ENCODE assay signal across 10 mouse cellular contexts in the genomic region with DNA sequence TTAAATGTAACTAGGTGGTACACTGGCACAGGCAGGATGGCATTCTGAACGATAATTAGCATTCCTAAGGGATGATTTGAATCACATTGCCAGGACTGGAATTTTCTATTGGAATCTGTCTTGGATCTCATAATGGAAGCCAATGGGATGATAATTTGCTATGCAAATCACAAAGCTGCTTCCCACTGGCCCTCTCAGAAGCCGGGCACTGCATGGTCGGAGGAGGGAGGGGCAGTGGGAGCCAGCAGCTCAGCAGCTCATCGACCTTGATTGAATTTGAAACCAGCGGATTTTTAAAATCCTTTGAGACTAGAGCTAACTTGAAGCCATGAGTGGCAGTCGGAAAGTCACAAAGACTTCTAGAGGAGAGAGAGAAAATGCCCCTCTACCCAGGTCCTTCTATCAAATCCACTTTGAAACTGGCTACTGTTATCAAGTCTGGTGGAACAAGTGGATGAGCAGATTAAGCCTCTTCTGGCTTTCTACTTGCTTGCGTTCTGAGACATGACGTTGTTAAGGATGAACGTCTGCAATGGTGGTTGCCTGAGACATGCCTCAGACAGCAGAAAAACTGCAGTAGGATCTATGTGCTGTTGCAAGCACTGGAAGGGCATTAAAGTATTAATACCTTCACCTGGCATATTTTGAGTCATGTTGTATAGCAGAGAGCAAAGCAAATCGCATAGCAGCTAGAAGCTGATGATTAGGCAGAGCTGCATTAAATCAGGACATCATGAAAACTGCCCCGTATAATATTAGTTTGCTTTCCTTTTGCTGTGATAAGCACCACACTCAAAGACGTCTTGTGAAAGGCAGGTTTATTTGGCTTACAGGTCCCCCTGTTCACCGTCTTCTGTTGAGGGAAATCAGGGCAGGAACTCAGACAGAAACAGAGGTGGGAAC. TPM values are rescaled to one million over a fixed set of nuclear protein-coding genes. Genes with fewer than 3 reads are reported as not detected.
A peak's percentile ranks its signal among the peaks of the same experiment; 100 is the strongest.
DNase-seq lines count a peak whose midpoint lies in the region; ATAC-seq and TF ChIP-seq lines count a peak whose summit lies in the region.
"Had no signal": no experiment of that assay in that cellular context is flagged by ENCODE, and none has a peak within 500 bp of the region (broad histone marks: within the 10 kb centered on the region; RNA-seq: fewer than 3 reads in every experiment).

No protein-coding gene starts in this region.

- TF ChIP-seq CTCF in stomach, postnatal 0 days (IDR thresholded peaks at IDR 0.05; ENCODE audit: low read depth): no peak
- TF ChIP-seq CTCF in intestine, postnatal 0 days (IDR thresholded peaks at IDR 0.05; ENCODE audit: low read depth): no peak

- H3K27me3 ChIP-seq in heart, embryonic 12.5 days (replicated peaks): peaks cover 16% of the 10 kb centered on the region; the same call in 1 of the 2 replicates
- H3K27me3 ChIP-seq in stomach, embryonic 16.5 days (ENCODE audit: control insufficient read depth, insufficient read depth, low read length): no peaks in the 10 kb centered on the region; the same call in 1 of the 2 replicates
- H3K27me3 ChIP-seq in stomach, postnatal 0 days (ENCODE audit: control insufficient read depth, insufficient read depth, low read length): no peaks in the 10 kb centered on the region
- H3K27me3 ChIP-seq in intestine, postnatal 0 days (replicated peaks; ENCODE audit: control insufficient read depth, insufficient read depth, low read length): no peaks in the 10 kb centered on the region

- H3K36me3 ChIP-seq in heart, embryonic 12.5 days: no peaks in the 10 kb centered on the region
- no peaks in the 10 kb centered on the region for H3K36me3 ChIP-seq in stomach, embryonic 16.5 days (ENCODE audit: control insufficient read depth, insufficient read depth, low read length)
- H3K36me3 ChIP-seq in stomach, postnatal 0 days (ENCODE audit: control insufficient read depth, insufficient read depth, low read length): no peaks in the 10 kb centered on the region
- no peaks in the 10 kb centered on the region for H3K36me3 ChIP-seq in intestine, postnatal 0 days (ENCODE audit: control insufficient read depth, insufficient read depth)

- H3K9me3 ChIP-seq in heart, embryonic 12.5 days (replicated peaks): no peaks in the 10 kb centered on the region
- no peaks in the 10 kb centered on the region for H3K9me3 ChIP-seq in stomach, embryonic 16.5 days (replicated peaks; ENCODE audit: control insufficient read depth, low read length)
- no peaks in the 10 kb centered on the region for H3K9me3 ChIP-seq in stomach, postnatal 0 days (ENCODE audit: control insufficient read depth, low read length)
- no peaks in the 10 kb centered on the region for H3K9me3 ChIP-seq in intestine, postnatal 0 days (ENCODE audit: control insufficient read depth)

- 15% methylated on average over 13 of the region's 13 CpGs for WGBS in heart, embryonic 12.5 days
- WGBS in stomach, embryonic 16.5 days: 27% methylated on average over 13 of the region's 13 CpGs
- 26% methylated on average over 13 of the region's 13 CpGs for whole genome bisulfite sequencing in stomach, postnatal 0 days
- WGBS in intestine, postnatal 0 days: 36% methylated on average over 13 of the region's 13 CpGs

- H3K4me2 ChIP-seq in heart, embryonic 12.5 days: peak overlapping the region; percentile 39
- 0 out of 2 replicates have a peak overlapping the region, but pooled peaks have one; percentile 9 for H3K4me2 ChIP-seq in stomach, embryonic 16.5 days (ENCODE audit: low read depth, low read length)
- H3K4me2 ChIP-seq in stomach, postnatal 0 days (replicated peaks; ENCODE audit: low read depth): no peak overlapping the region
- peak overlapping the region; percentile 18; the same call in 1 of the 2 replicates for H3K4me2 ChIP-seq in intestine, postnatal 0 days (replicated peaks; ENCODE audit: low read depth)

- no peak overlapping the region for H3K27ac ChIP-seq in heart, embryonic 12.5 days (ENCODE audit: poor library complexity, severe bottlenecking)
- H3K27ac ChIP-seq in stomach, embryonic 16.5 days (ENCODE audit: low read length): no peak overlapping the region
- no peak overlapping the region for H3K27ac ChIP-seq in stomach, postnatal 0 days (replicated peaks)
- no peak overlapping the region for H3K27ac ChIP-seq in intestine, postnatal 0 days (ENCODE audit: low read depth, low read length)

- no peak for ATAC-seq in heart, embryonic 12.5 days (ENCODE audit: insufficient number of reproducible peaks, low FRiP score)
- ATAC-seq in stomach, embryonic 16.5 days (ENCODE audit: insufficient read depth, low FRiP score): no peak
- ATAC-seq in stomach, postnatal 0 days (ENCODE audit: low FRiP score, low TSS enrichment): no peak
- no peak for ATAC-seq in intestine, postnatal 0 days

- no peak for DNase-seq in heart, postnatal 10 days
- DNase-seq in stomach, postnatal 0 days (ENCODE audit: low spot score): no peak
- no peak for DNase-seq in urinary bladder, postnatal 4 days (ENCODE audit: low spot score in 2 of 2)
- DNase-seq in adrenal gland, postnatal 25 days: no peak
- no peak for DNase-seq in gastrocnemius, adult 8-10 months (ENCODE audit: low spot score in 2 of 2)
- DNase-seq: thymus, adult 2 months had no signal

- TF ChIP-seq EP300 in stomach, postnatal 0 days (optimal IDR thresholded peaks at IDR 0.05): no peak

- no peaks in the 10 kb centered on the region; the same call in 1 of the 2 replicates for H3K4me1 ChIP-seq in heart, embryonic 12.5 days (replicated peaks)
- no peaks in the 10 kb centered on the region for H3K4me1 ChIP-seq in stomach, embryonic 16.5 days (ENCODE audit: control insufficient read depth, insufficient read depth, low read length)
- no peaks in the 10 kb centered on the region for H3K4me1 ChIP-seq in stomach, postnatal 0 days (replicated peaks; ENCODE audit: control insufficient read depth, insufficient read depth)
- H3K4me1 ChIP-seq in intestine, postnatal 0 days (replicated peaks; ENCODE audit: control insufficient read depth, insufficient read depth, low read length): no peaks in the 10 kb centered on the region

- no peak overlapping the region for H3K4me3 ChIP-seq in heart, embryonic 12.5 days
- H3K4me3 ChIP-seq in stomach, embryonic 16.5 days (replicated peaks; ENCODE audit: low read length): no peak overlapping the region
- H3K4me3 ChIP-seq in stomach, postnatal 0 days (ENCODE audit: low read depth, low read length): no peak overlapping the region
- no peak overlapping the region for H3K4me3 ChIP-seq in intestine, postnatal 0 days (ENCODE audit: low read depth, low read length)

- intact Hi-C loops in heart, postnatal 10 days (cut with DNase I): loop anchor here (1.0 to 10.0 kb wide), 6 partner anchors 94 to 1247 kb away; a partner anchor contains a TSS

- H3K9ac ChIP-seq in heart, embryonic 12.5 days: no peak overlapping the region
- no peak overlapping the region for H3K9ac ChIP-seq in stomach, embryonic 16.5 days (ENCODE audit: low read length)
- no peak overlapping the region for H3K9ac ChIP-seq in stomach, postnatal 0 days (ENCODE audit: low read length)
- H3K9ac ChIP-seq in intestine, postnatal 0 days (ENCODE audit: low read depth, low read length): no peak overlapping the region

RNA-seq across cellular contexts. Expression of a gene that starts 18.5 kb away (rescaled TPM):
- not detected in 2 replicates for polyA plus RNA-seq in heart, embryonic 12.5 days (2016; fragmentation: Nextera tagmentation; extraction: Ambion mirVana)
- not detected for total RNA-seq in heart, postnatal 10 days (2021)
- polyA plus RNA-seq in stomach, embryonic 16.5 days (2015; fragmentation: Nextera tagmentation; extraction: Ambion mirVana): not detected in 2 replicates
- polyA plus RNA-seq in stomach, postnatal 0 days (2015; fragmentation: Nextera tagmentation; extraction: Ambion mirVana): 0.04 TPM in 1 of 2 replicates, not detected in the other
- not detected in 2 replicates for polyA plus RNA-seq in intestine, postnatal 0 days (2015; fragmentation: Nextera tagmentation; extraction: Ambion mirVana)
- total RNA-seq in adrenal gland, postnatal 25 days (2021): not detected in 2 replicates
- not detected for total RNA-seq in gastrocnemius, adult 8-10 months (2022)
- polyA plus RNA-seq: thymus, adult 2 months had no signal

RNA-seq across cellular contexts. Expression of a gene that starts 52.4 kb away (rescaled TPM):
- polyA plus RNA-seq in heart, embryonic 12.5 days (2016; fragmentation: Nextera tagmentation; extraction: Ambion mirVana): not detected in 2 replicates
- total RNA-seq in heart, postnatal 10 days (2021): not detected
- not detected in 2 replicates for polyA plus RNA-seq in stomach, embryonic 16.5 days (2015; fragmentation: Nextera tagmentation; extraction: Ambion mirVana)
- polyA plus RNA-seq in stomach, postnatal 0 days (2015; fragmentation: Nextera tagmentation; extraction: Ambion mirVana): not detected in 2 replicates
- polyA plus RNA-seq in intestine, postnatal 0 days (2015; fragmentation: Nextera tagmentation; extraction: Ambion mirVana): not detected in 2 replicates
- total RNA-seq in adrenal gland, postnatal 25 days (2021): not detected in 2 replicates
- not detected for total RNA-seq in gastrocnemius, adult 8-10 months (2022)
- polyA plus RNA-seq: frontal cortex, adult 2 months; thymus, adult 2 months had no signal
